Mouse (Mus musculus) heart, embryonic 15.5 days (tissue): ENCODE results near the gene Trip13. TPM values are rescaled to one million over a fixed set of nuclear protein-coding genes. Genes with fewer than 3 reads are reported as not detected.
A peak's percentile ranks its signal among the peaks of the same experiment; 100 is the strongest.

Experiments
- ATAC-seq: fragments of 200-750 bp; cut with Nextera tagmentation; replicated peaks from 2 replicates; pipeline ENCODE4 v1.8.0; 2017; ENCODE audit warnings: low read depth, moderate TSS enrichment; ENCODE audit not compliant: insufficient number of reproducible peaks, insufficient read depth, low FRiP score
- H3K27ac ChIP-seq: fragments of 300-500 bp; sonication (generic); 2 replicates; pipeline ENCODE4 v1.5.1; 2015; ENCODE audit warnings: mild to moderate bottlenecking, inconsistent platforms
- H3K27me3 ChIP-seq: fragments of 300-500 bp; sonication (generic); 2 replicates; pipeline ENCODE4 v1.6.1; 2015; ENCODE audit warnings: inconsistent platforms
- H3K36me3 ChIP-seq: fragments of 300-500 bp; sonication (generic); 2 replicates; pipeline ENCODE4 v1.6.1; 2015; ENCODE audit warnings: mild to moderate bottlenecking, inconsistent platforms
- H3K4me1 ChIP-seq: fragments of 300-500 bp; sonication (generic); replicated peaks from 2 replicates; pipeline ENCODE4 v1.6.1; 2015; ENCODE audit warnings: inconsistent platforms
- H3K4me2 ChIP-seq: fragments of 300-500 bp; sonication (generic); 2 replicates; pipeline ENCODE4 v1.6.1; 2015; ENCODE audit warnings: inconsistent platforms, mild to moderate bottlenecking, moderate library complexity
- H3K4me3 ChIP-seq: fragments of 300-500 bp; sonication (generic); 2 replicates; pipeline ENCODE4 v1.5.1; 2015; ENCODE audit warnings: mild to moderate bottlenecking, inconsistent platforms
- H3K9ac ChIP-seq: fragments of 300-500 bp; sonication (generic); 2 replicates; pipeline ENCODE4 v1.6.1; 2015; ENCODE audit warnings: mild to moderate bottlenecking, inconsistent platforms
- H3K9me3 ChIP-seq: fragments of 300-500 bp; sonication (generic); replicated peaks from 2 replicates; pipeline ENCODE4 v1.6.1; 2016; ENCODE audit warnings: inconsistent platforms
- WGBS: fragments of 180-500 bp; shearing (Covaris S2); methylation state at CpG from one replicate; pipeline ENCODE4 v1.1.7; 2015; ENCODE audit warnings: mixed read lengths; 5-methylcytosine and 5-hydroxymethylcytosine counted together
- polyA plus RNA-seq: library from polyadenylated mRNA; unstranded; fragments of >200 nt; fragmentation: Nextera tagmentation; extraction: Ambion mirVana; gene quantifications from 2 replicates; pipeline ENCODE4 v1.2.1, GENCODE M21; 2015

Gene Trip13
- 22.0 and 25.4 TPM in 2 replicates for polyA plus RNA-seq

DNA sequence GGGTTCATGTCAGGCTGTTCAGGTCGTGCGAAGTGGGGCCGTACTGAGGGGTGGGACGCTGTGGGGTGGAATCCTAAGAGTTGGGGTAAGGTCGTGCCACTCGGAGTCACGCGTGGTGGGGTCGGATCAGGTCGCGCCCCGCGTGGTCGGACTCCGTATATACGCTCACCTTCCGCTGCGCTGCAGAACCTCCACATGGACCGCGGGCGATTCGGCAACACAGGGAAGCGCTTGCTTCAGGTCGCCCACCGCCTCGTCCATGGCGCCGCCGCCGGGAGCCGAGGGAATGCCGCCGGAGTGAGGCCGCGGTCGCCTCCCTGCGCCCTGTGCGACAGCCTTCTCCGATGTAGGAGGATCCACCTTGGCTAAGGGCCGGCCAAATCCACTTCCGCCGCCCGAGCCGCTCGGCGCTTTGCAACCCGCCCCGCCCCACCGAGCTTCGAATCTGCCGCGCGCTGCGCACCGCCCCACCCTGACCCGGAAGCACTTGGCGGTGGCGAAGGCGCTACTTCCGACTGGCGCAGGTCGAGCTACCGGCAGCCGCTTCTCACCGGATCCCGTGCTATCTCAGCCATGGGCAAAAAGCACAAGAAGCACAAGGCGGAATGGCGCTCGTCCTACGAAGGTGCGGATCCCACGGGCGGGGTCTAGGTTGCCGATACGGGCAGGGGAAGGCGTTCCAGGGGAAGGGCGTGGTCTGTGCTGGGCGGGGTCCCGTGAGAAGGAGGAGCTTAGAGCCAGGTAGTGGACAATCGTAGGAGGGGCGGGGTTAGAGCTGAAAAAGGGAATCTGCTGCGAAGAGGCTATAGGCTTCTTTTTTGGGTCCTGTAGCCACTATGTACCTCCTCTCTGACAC lies at the start of gene Trip13, which contains the start of gene Brd9:
Trip13 (minus strand) TSS at position 464 of the 856 bp plus-strand sequence.
Brd9 (plus strand) TSS at position 491 of the 856 bp plus-strand sequence.
- Histone ChIP-seq H3K4me3 (peak within 1 kb of the TSS; percentile 90), H3K9ac (peak within 1 kb of the TSS; percentile 72), H3K27me3 (no peaks in the 10 kb centered on the region), H3K4me1 (peaks cover 16% of the 10 kb centered on the region), H3K36me3 (peaks cover 43% of the 10 kb centered on the region), H3K4me2 (peak within 1 kb of the TSS; percentile 85), H3K27ac (peak within 1 kb of the TSS; percentile 80), H3K9me3 (no peaks in the 10 kb centered on the region)
- under 1% methylated on average over 82 of the region's 82 CpGs for WGBS
- peak; percentile 92 for ATAC-seq

DNA sequence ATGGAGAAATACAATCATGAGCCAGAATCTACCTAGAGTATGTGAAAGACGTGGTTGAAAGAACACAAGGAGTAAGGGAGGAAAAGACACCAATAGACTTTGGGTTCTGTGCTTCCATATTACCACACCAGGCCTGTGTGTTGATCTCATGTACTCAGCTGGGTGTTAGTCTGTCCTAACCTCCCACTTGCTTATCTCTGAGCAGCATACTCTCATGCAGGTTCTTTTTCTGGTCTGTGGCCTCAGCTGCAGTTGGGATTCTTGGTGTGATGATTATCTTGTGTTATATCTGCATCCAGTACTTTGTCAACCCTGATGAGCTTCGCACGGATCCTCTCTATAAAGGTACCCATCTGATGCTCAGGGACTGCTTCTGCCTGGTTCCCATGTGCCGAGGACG lies 39.4 kb upstream of the Trip13 start:
- H3K4me3 ChIP-seq = no peak overlapping the region

DNA sequence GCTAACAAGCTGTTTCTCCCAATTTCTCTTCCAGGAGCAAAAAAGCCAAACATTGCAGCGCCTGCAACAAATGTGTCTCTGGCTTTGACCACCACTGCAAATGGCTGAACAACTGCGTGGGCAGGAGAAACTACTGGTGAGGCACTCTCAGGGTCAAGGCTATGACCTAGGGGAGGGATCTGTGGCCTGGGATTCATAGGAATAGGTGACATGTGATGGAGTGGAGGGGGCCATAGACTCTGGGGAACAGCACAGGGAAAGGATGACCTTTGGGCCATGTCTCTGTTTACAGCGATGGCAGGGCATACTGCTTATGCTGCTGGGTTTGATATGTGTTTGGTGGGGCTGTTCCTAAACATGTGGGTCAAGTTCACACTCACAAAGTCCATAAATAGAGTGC lies 36.9 kb upstream of the Trip13 start:
- 83% methylated on average over 3 of the region's 3 CpGs for WGBS
- Histone ChIP-seq H3K36me3 (no peaks in the 10 kb centered on the region), H3K4me2 (no peak overlapping the region), H3K4me3 (no peak overlapping the region), H3K9me3 (no peaks in the 10 kb centered on the region), H3K4me1 (peaks cover 15% of the 10 kb centered on the region), H3K9ac (no peak overlapping the region), H3K27me3 (no peaks in the 10 kb centered on the region), H3K27ac (no peak overlapping the region)
- no peak for ATAC-seq

More for the DNA sequence above, 39.4 kb upstream of the Trip13 start:
- no peaks in the 10 kb centered on the region for H3K27me3 ChIP-seq
- H3K4me1 ChIP-seq = no peaks in the 10 kb centered on the region
- H3K4me2 ChIP-seq = no peak overlapping the region
- H3K9me3 ChIP-seq = no peaks in the 10 kb centered on the region
- H3K9ac ChIP-seq = no peak overlapping the region
- H3K27ac ChIP-seq = no peak overlapping the region
- no peaks in the 10 kb centered on the region for H3K36me3 ChIP-seq
- WGBS = 83% methylated on average over 5 of the region's 5 CpGs
- ATAC-seq = no peak

DNA sequence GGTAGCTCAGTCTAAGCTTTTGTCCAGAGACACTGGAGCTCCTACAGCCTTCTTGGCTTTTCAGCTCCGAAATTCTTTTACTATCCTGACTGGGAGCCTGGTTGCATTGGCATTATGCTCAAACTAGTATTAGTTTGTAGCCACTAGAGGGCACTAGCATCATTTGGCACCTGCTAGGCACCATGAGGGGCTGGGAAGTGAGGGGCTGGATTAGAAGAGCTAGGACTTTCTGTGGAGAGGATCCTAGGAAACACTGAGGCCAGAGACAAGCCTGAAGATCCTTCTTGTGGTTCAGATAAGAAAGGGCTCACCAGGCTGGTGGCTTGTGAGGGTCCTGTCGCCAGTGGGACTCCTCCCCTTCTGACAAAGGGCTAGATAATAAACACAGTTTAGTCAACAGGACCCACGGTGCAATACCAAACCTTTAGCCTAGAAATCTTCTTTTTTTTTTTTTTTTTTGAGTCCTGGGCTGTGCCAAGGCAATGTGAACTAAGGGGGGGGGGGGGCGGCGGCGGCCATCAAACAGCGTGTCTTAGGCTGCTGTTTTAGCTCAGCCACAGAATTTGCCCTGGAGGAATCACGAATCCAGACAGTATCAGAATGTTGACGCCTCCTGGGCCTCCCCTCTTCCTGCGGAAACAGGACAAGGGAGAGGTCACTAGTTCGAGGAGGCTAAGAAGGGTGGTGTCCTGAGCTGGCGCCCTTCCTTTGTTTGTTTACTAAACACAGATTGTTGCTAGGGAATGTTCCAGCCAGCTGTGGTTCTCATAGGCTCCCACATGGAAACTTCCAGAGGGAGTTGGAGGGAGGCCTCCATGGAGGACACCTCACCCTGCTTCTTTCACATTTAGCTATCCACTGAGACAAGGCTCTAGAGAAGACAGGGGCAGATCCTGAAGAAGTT lies 33.2 kb upstream of the Trip13 start:
- no peaks in the 10 kb centered on the region for H3K27me3 ChIP-seq
- H3K9me3 ChIP-seq = no peaks in the 10 kb centered on the region
- peaks cover 15% of the 10 kb centered on the region for H3K4me1 ChIP-seq
- 11% methylated on average over 12 of the region's 12 CpGs for WGBS
- ATAC-seq = peak; percentile 89
- H3K36me3 ChIP-seq = no peaks in the 10 kb centered on the region
- peak overlapping the region; percentile 77 for H3K27ac ChIP-seq
- H3K4me2 ChIP-seq = peak overlapping the region; percentile 54
- no peak overlapping the region for H3K9ac ChIP-seq
- H3K4me3 ChIP-seq = peak overlapping the region; percentile 29; the same call in 1 of the 2 replicates

DNA sequence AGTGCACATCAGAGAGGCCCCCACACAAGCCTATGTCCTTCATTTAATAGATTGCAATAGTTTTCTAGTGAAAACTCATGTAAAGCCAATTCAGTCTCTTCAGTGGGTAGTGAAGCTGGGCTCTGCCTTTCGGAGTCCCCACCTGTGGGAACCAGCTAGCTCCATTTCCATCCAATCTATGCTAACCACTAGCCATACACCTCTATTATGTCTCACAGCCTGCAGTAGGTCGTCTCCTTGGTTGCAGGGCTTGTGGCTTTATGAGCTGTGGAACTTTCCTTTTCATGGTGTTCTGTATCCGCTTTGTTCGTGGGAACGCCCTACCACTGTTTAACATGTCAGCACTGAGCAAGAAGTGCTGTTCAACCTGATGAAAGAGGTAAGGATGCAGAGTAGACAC lies 26.0 kb upstream of the Trip13 start, which contains the start of gene Zdhhc11:
Zdhhc11 (plus strand) TSS at position 301 of the 400 bp plus-strand sequence.
- Histone ChIP-seq H3K4me1 (no peaks in the 10 kb centered on the region), H3K36me3 (peaks cover 29% of the 10 kb centered on the region), H3K27ac (no peak within 1 kb of the TSS), H3K4me3 (no peak within 1 kb of the TSS), H3K9ac (no peak within 1 kb of the TSS), H3K4me2 (no peak within 1 kb of the TSS), H3K27me3 (no peaks in the 10 kb centered on the region), H3K9me3 (no peaks in the 10 kb centered on the region)
- no peak for ATAC-seq
- WGBS = 90% methylated on average over 5 of the region's 5 CpGs

DNA sequence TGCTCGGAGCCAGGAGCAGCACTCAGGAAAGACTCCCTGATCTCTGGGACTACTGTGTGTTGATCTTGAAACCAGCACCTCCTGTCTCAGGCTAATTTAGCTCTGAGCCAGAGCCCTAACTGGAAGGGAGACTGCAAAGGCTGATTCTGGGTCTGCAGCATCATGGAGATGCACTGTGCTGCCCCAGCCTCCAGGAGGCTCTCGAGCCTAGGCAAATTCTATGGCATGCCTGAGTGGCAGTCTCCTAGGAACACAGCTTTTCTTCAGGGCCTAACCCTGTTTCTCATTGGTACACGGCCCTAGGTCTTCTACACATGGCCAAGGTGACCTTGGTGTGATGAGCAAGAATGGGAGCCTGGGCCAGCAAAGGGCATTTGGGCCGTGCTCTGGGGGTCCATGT lies 23.6 kb upstream of the Trip13 start:
- Histone ChIP-seq H3K9ac (no peak overlapping the region), H3K27ac (no peak overlapping the region), H3K4me3 (no peak overlapping the region), H3K27me3 (no peaks in the 10 kb centered on the region), H3K36me3 (peaks cover 49% of the 10 kb centered on the region), H3K4me1 (no peaks in the 10 kb centered on the region), H3K9me3 (no peaks in the 10 kb centered on the region), H3K4me2 (no peak overlapping the region)
- WGBS = 79% methylated on average over 4 of the region's 4 CpGs
- no peak for ATAC-seq

DNA sequence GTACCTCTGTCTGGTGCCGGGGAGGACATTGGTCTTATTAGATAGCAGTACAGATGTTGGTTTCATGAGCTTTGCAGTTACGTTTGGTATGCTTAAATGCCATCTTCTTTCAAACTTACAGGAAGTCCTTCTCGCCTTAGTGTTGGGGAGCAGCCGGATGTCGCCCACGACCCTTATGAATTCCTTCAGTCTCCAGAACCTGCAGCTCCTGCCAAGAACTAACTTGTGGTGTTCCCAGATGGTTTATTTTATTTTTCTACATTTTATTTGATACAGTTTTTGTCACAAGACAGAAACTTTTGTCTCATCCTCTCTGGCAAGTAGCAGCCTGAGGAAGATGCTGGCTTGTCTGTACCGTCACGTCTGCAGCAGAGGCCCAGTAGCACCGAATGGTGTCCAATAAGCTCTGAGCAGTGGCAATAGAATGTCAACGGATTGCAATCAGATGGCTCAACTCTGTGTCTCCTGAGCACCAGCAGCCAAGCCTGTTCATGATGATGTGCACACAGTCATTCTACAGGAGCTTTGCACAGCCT lies 22.6 kb upstream of the Trip13 start:
- no peak overlapping the region for H3K4me3 ChIP-seq
- H3K9ac ChIP-seq = no peak overlapping the region
- no peak overlapping the region for H3K4me2 ChIP-seq
- peaks cover 59% of the 10 kb centered on the region for H3K36me3 ChIP-seq
- H3K27me3 ChIP-seq = no peaks in the 10 kb centered on the region
- WGBS = 83% methylated on average over 10 of the region's 10 CpGs
- no peak for ATAC-seq
- H3K27ac ChIP-seq = no peak overlapping the region
- no peaks in the 10 kb centered on the region for H3K4me1 ChIP-seq
- H3K9me3 ChIP-seq = no peaks in the 10 kb centered on the region

DNA sequence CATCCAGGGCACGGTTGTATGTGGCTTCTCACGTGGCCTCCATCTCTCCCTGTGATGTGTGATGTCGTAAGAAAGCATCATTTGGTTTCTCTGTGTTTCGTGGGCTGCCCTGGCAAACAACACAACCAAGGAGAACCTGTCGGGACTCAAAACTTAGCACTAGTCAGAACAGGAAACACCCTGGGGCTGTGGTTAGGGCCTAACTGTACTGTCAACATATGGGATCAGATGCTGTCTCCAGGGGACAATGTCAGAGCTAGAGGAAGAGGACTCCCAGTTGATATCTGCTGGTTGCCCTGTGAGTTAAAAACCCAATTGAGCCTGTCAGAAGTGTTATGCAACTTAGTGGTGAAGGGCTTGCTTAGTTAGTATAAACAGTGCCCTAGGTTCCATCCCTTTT lies 17.9 kb upstream of the Trip13 start:
- H3K4me1 ChIP-seq = no peaks in the 10 kb centered on the region
- no peaks in the 10 kb centered on the region for H3K27me3 ChIP-seq
- WGBS = 90% methylated on average over 5 of the region's 5 CpGs
- H3K9me3 ChIP-seq = no peaks in the 10 kb centered on the region
- no peak overlapping the region for H3K27ac ChIP-seq
- no peak for ATAC-seq
- peaks cover 83% of the 10 kb centered on the region for H3K36me3 ChIP-seq
- H3K9ac ChIP-seq = no peak overlapping the region
- no peak overlapping the region for H3K4me2 ChIP-seq
- H3K4me3 ChIP-seq = no peak overlapping the region

DNA sequence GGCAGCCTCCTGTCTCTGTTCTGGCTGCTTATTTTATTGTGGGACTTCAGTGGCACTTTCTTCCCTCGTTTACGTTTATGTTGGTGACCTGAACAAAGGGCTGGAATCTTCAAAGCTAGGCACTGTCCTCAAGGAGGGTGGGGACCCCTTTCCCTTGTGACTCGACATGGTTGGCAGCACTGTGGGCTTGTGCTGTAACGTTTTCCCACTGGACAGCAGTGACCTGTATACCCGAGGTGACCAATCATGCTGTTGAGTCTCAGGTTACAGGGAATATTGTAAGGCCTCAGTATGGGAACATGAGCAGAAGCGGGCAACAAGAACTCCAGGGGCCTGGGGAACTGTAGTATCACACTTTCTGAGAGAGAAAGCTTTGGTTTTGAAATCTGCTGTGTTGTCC lies 17.1 kb upstream of the Trip13 start:
- Histone ChIP-seq H3K9me3 (no peaks in the 10 kb centered on the region), H3K4me3 (no peak overlapping the region), H3K4me1 (no peaks in the 10 kb centered on the region), H3K36me3 (peaks cover 82% of the 10 kb centered on the region), H3K27me3 (no peaks in the 10 kb centered on the region), H3K9ac (no peak overlapping the region), H3K4me2 (no peak overlapping the region), H3K27ac (no peak overlapping the region)
- WGBS = 68% methylated on average over 6 of the region's 6 CpGs
- ATAC-seq = no peak

DNA sequence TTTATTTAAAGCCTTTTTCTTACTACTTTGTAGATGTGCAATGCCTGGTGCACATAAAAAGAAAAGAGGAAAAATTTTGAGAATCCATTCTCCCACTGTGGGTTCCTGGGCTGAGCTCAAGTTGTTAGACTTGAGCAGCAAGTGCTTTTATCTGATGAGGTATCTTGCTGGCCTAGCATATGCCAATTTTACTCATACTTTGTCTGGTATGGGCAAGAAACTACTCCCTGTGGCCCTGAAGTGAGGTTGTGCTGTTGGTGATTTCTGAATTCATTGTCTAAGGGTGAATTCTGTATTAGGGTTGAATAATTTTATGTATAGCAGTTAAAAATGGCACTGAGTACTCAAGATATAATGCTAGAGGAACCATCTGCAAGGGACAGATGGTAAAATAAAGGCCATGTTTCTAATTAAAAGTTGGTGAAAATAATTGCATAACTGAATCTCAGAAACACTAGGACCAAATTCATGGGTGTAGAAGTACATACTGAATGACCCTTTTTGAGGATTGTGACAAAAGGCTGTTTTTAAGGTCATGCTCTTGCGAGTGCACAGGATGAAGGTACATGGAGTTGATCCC lies 16.1 kb upstream of the Trip13 start:
- no peaks in the 10 kb centered on the region for H3K27me3 ChIP-seq
- H3K4me3 ChIP-seq = no peak overlapping the region
- no peaks in the 10 kb centered on the region for H3K4me1 ChIP-seq
- H3K9me3 ChIP-seq = no peaks in the 10 kb centered on the region
- H3K27ac ChIP-seq = no peak overlapping the region
- ATAC-seq = no peak
- WGBS = 94% methylated on average over 1 of the region's 1 CpGs
- H3K4me2 ChIP-seq = no peak overlapping the region
- H3K9ac ChIP-seq = no peak overlapping the region
- H3K36me3 ChIP-seq = peaks cover 83% of the 10 kb centered on the region

DNA sequence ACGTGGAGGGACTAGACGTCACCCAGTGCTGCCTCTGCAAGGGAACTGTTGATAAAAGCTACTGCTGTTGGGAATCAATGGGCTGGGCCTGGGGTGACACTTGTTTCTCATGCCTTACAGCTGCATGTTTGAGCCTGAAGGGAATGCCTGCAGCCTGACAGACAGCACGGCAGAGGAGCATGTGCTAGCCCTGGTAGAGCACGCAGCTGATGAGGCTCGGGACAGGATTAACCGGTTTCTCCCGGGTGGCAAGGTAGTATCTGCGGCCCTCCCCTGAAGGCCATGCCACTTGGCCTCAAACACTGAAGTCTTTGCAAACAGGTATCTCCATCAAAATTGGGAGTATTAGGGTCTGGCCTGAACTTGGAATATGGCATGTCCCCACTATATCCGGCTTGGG lies 7.0 kb upstream of the Trip13 start:
- Histone ChIP-seq H3K36me3 (peaks cover 90% of the 10 kb centered on the region), H3K4me2 (no peak overlapping the region), H3K27me3 (no peaks in the 10 kb centered on the region), H3K4me3 (no peak overlapping the region), H3K9ac (no peak overlapping the region), H3K9me3 (no peaks in the 10 kb centered on the region), H3K27ac (no peak overlapping the region), H3K4me1 (no peaks in the 10 kb centered on the region)
- ATAC-seq = no peak
- 88% methylated on average over 9 of the region's 9 CpGs for WGBS
